Comparison of ENCODE assay signal across 1 mouse cellular context in genomic region chr9:78596834-78597233, GRCm38 (mm10).
TF ChIP-seq lines count a peak whose summit lies in the region.

No protein-coding gene starts in this region.

TF ChIP-seq in MEL, 35 proteins besides CTCF, POLR2A, EP300 and RAD21:
- TF ChIP-seq CHD2 (IDR thresholded peaks at IDR 0.05; ENCODE audit: low read length) (no peak), TCF12 (IDR thresholded peaks at IDR 0.05; ENCODE audit: low read depth, low read length) (no peak), SIN3A (IDR thresholded peaks at IDR 0.05; ENCODE audit: low read length) (no peak), MAX (IDR thresholded peaks at IDR 0.05; ENCODE audit: low read length) (no peak), POLR2AphosphoS5 (IDR thresholded peaks at IDR 0.05; ENCODE audit: borderline replicate concordance, low read depth, low read length) (no peak), MYB (IDR thresholded peaks at IDR 0.05; ENCODE audit: low read depth, low read length) (no peak), SMC3 (IDR thresholded peaks at IDR 0.05; ENCODE audit: low read depth, low read length) (peak; percentile 55), E2F4 (IDR thresholded peaks at IDR 0.05; ENCODE audit: borderline replicate concordance, low read depth, low read length) (no peak), RCOR1 (IDR thresholded peaks at IDR 0.05; ENCODE audit: low read depth, low read length) (no peak), MEF2A (IDR thresholded peaks at IDR 0.05; ENCODE audit: extremely low read depth, insufficient replicate concordance, low read depth, low read length, poor library complexity, severe bottlenecking) (no peak), USF2 (IDR thresholded peaks at IDR 0.05; ENCODE audit: borderline replicate concordance in 1 of 2, insufficient read depth in 1 of 2, low read depth in 1 of 2, low read length in 2 of 2) (no peak), NELFE (IDR thresholded peaks at IDR 0.05; ENCODE audit: low read depth, low read length) (no peak), GATA1 (IDR thresholded peaks at IDR 0.05; ENCODE audit: low read depth, low read length) (0 out of 2 replicates have a peak, but pooled peaks have one; percentile 25)
TF ChIP-seq in MEL: peak in this region for 2.
